Mouse (Mus musculus) central nervous system, embryonic 18 days (tissue): ENCODE data around the gene Arih1. TPM values are rescaled to one million over a fixed set of nuclear protein-coding genes. Genes with fewer than 3 reads are reported as not detected.

Experiments
- polyA plus RNA-seq: library from polyadenylated mRNA; depleted of rRNA; stranded (reverse); fragments of >200 nt; gene quantifications from 2 replicates; pipeline ENCODE4 v1.2.3, GENCODE M21; 2012; rRNA removed

Gene Arih1
- 58.7 and 59.7 TPM in 2 replicates for polyA plus RNA-seq

GRCm38 (mm10) chr9:59486549-59487065 lies at the start of gene Arih1:
Gene Arih1, minus strand, starts transcription at chr9:59486618.

GRCm38 (mm10) chr9:59353253-59353639 lies 133.2 kb downstream of the Arih1 start, which contains the start of gene Bbs4:
Gene Bbs4, minus strand, starts transcription at chr9:59353508.

Other genes starting within 250 kb of the Arih1 start
- gene Adpgk, start 195.1 kb downstream of the Arih1 start, polyA plus RNA-seq, result 17.7 and 18.4 TPM in 2 replicates
- 31.9 and 32.5 TPM in 2 replicates for gene Bbs4, start 133.1 kb downstream of the Arih1 start, polyA plus RNA-seq
- 48.2 and 52.3 TPM in 2 replicates for gene Hexa, start 52.9 kb upstream of the Arih1 start, polyA plus RNA-seq
- gene Tmem202, start 53.2 kb upstream of the Arih1 start, polyA plus RNA-seq, result 0.61 and 0.99 TPM in 2 replicates
- gene Celf6, start 91.3 kb upstream of the Arih1 start, polyA plus RNA-seq, result 33.3 and 35.9 TPM in 2 replicates
- gene Parp6, start 130.7 kb upstream of the Arih1 start, polyA plus RNA-seq, result 207 and 208 TPM in 2 replicates
- 851 and 866 TPM in 2 replicates for gene Pkm, start 169.8 kb upstream of the Arih1 start, polyA plus RNA-seq
- gene Gramd2, start 193.5 kb upstream of the Arih1 start, polyA plus RNA-seq, result 20.0 and 20.1 TPM in 2 replicates